Mouse (Mus musculus) liver, embryonic 13.5 days (tissue): ENCODE measurements around the gene Dmp1. TPM values are rescaled to one million over a fixed set of nuclear protein-coding genes. Genes with fewer than 3 reads are reported as not detected.

Experiments used
- ATAC-seq: fragments of 200-750 bp; cut with Nextera tagmentation; 2 replicates; pipeline ENCODE4 v1.8.0; 2017; ENCODE audit warnings: low read depth, mild to moderate bottlenecking, moderate number of reproducible peaks, moderate library complexity
- DNase-seq: peaks from one replicate; pipeline ENCODE4 v3.0.0; 2022
- H3K27ac ChIP-seq: fragments of 300-500 bp; sonication (generic); 2 replicates; pipeline ENCODE4 v1.5.1; 2015; ENCODE audit warnings: moderate library complexity, mild to moderate bottlenecking, inconsistent platforms
- H3K27me3 ChIP-seq: fragments of 300-500 bp; sonication (generic); 2 replicates; pipeline ENCODE4 v1.6.1; 2015; ENCODE audit warnings: mild to moderate bottlenecking, inconsistent platforms
- H3K36me3 ChIP-seq: fragments of 300-500 bp; sonication (generic); 2 replicates; pipeline ENCODE4 v1.6.1; 2015; ENCODE audit warnings: mild to moderate bottlenecking, inconsistent platforms
- H3K4me1 ChIP-seq: fragments of 300-500 bp; sonication (generic); replicated peaks from 2 replicates; pipeline ENCODE4 v1.6.1; 2015; ENCODE audit warnings: inconsistent platforms
- H3K4me2 ChIP-seq: fragments of 300-500 bp; sonication (generic); 2 replicates; pipeline ENCODE4 v1.6.1; 2015; ENCODE audit warnings: inconsistent platforms, mild to moderate bottlenecking, moderate library complexity
- H3K4me3 ChIP-seq: fragments of 300-500 bp; sonication (generic); replicated peaks from 2 replicates; pipeline ENCODE4 v1.5.1; 2015; ENCODE audit warnings: mild to moderate bottlenecking, inconsistent platforms
- H3K9ac ChIP-seq: fragments of 300-500 bp; sonication (generic); 2 replicates; pipeline ENCODE4 v1.6.1; 2015; ENCODE audit warnings: mild to moderate bottlenecking, inconsistent platforms
- H3K9me3 ChIP-seq: fragments of 300-500 bp; sonication (generic); replicated peaks from 2 replicates; pipeline ENCODE4 v1.6.1; 2016; ENCODE audit warnings: inconsistent platforms
- WGBS: fragments of 180-500 bp; shearing (Covaris S2); methylation state at CpG from one replicate; pipeline ENCODE4 v1.1.7; 2015; ENCODE audit not compliant: insufficient replicate concordance; 5-methylcytosine and 5-hydroxymethylcytosine counted together
- polyA plus RNA-seq: library from polyadenylated mRNA; unstranded; fragments of >200 nt; fragmentation: Nextera tagmentation; extraction: Ambion mirVana; gene quantifications from 2 replicates; pipeline ENCODE4 v1.2.1, GENCODE M21; 2015

Dmp1 gene
- polyA plus RNA-seq, 1 experiment from 2014 or later: not detected

GRCm38 (mm10) chr5:104212531-104212930 is 10.1 kb downstream of the Dmp1 start:
- Histone ChIP-seq H3K4me3 (no peak overlapping the region), H3K4me1 (no peaks in the 10 kb centered on the region), H3K36me3 (no peaks in the 10 kb centered on the region), H3K27ac (no peak overlapping the region), H3K9me3 (no peaks in the 10 kb centered on the region), H3K9ac (no peak overlapping the region), H3K4me2 (no peak overlapping the region), H3K27me3 (no peaks in the 10 kb centered on the region)
- ATAC-seq: no peak
- WGBS: 66% methylated on average over 11 of the region's 11 CpGs
- DNase-seq: no peak

- no peaks in the 10 kb centered on the region for H3K36me3 ChIP-seq
- H3K27me3 ChIP-seq: no peaks in the 10 kb centered on the region
- H3K9ac ChIP-seq: no peak overlapping the region
- no peak overlapping the region for H3K4me3 ChIP-seq
- ATAC-seq (no peak), DNase-seq (no peak)
- 29% methylated on average over 5 of the region's 5 CpGs for WGBS
- no peak overlapping the region for H3K4me2 ChIP-seq
- H3K9me3 ChIP-seq: no peaks in the 10 kb centered on the region; the same call in 1 of the 2 replicates
- H3K4me1 ChIP-seq: no peaks in the 10 kb centered on the region
- H3K27ac ChIP-seq: no peak overlapping the region
Observed at GRCm38 (mm10) chr5:104218926-104219325, 16.5 kb downstream of the Dmp1 start.

- no peaks in the 10 kb centered on the region; the same call in 1 of the 2 replicates for H3K9me3 ChIP-seq
- no peaks in the 10 kb centered on the region for H3K36me3 ChIP-seq
- no peak overlapping the region for H3K4me3 ChIP-seq
- 42% methylated on average over 3 of the region's 3 CpGs for WGBS
- no peaks in the 10 kb centered on the region for H3K4me1 ChIP-seq
- H3K27ac ChIP-seq: no peak overlapping the region
- no peak overlapping the region for H3K9ac ChIP-seq
- H3K27me3 ChIP-seq: no peaks in the 10 kb centered on the region
- DNase-seq (no peak), ATAC-seq (no peak)
- H3K4me2 ChIP-seq: no peak overlapping the region
Observed at GRCm38 (mm10) chr5:104224299-104224698, 21.9 kb downstream of the Dmp1 start.

GRCm38 (mm10) chr5:104224750-104225149 is 22.3 kb downstream of the Dmp1 start:
- no peak overlapping the region for H3K27ac ChIP-seq
- H3K4me2 ChIP-seq: no peak overlapping the region
- no peaks in the 10 kb centered on the region for H3K4me1 ChIP-seq
- H3K36me3 ChIP-seq: no peaks in the 10 kb centered on the region
- ATAC-seq: no peak
- H3K27me3 ChIP-seq: no peaks in the 10 kb centered on the region
- H3K9ac ChIP-seq: no peak overlapping the region
- H3K9me3 ChIP-seq: no peaks in the 10 kb centered on the region; the same call in 1 of the 2 replicates
- no peak for DNase-seq
- H3K4me3 ChIP-seq: no peak overlapping the region

DNA sequence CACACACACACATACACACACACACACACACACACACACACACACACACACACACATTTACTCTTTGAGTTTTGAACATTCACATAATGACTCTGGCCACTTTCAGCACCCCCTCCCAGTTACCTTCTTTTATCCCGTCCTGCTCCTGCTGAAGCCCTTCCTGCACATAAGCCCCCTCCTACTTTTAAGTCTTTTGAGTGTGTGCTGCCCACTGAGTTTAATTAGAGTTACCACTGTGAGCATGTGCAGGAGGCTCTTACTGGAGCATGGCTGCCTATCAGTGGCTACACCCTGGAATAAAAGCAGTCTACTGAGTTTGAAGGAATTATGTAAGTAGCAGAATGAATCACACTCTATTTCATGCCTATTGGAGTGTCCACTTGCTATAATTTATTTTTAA is 26.1 kb downstream of the Dmp1 start:
- 45% methylated on average over 1 of the region's 1 CpGs for WGBS
- no peak for DNase-seq
- H3K4me3 ChIP-seq: no peak overlapping the region
- no peak for ATAC-seq
- H3K4me2 ChIP-seq: no peak overlapping the region
- H3K27me3 ChIP-seq: no peaks in the 10 kb centered on the region
- no peak overlapping the region for H3K9ac ChIP-seq
- no peaks in the 10 kb centered on the region for H3K4me1 ChIP-seq
- no peaks in the 10 kb centered on the region for H3K36me3 ChIP-seq
- H3K27ac ChIP-seq: no peak overlapping the region
- H3K9me3 ChIP-seq: no peaks in the 10 kb centered on the region

DNA sequence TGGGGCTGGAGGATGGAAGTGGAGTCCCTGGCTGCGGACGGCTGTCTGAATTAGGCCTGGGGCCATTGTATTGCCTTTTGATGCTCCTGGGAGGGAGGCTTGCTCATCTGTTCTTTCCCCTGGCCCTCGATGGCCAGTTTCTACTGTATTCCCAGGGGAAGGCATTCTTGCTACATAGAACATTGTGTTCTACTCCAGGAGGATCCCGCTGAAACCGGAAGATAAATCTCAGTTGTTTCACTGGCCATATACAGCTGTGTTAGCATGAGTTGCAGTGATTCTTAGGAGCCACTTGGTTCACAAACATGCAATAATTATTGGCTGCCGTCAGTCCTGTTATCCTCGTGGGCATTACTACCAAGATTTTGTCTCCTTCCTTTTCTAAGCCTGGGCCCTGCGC is 34.3 kb downstream of the Dmp1 start:
- Histone ChIP-seq H3K4me3 (no peak overlapping the region), H3K27me3 (no peaks in the 10 kb centered on the region), H3K9me3 (no peaks in the 10 kb centered on the region), H3K9ac (no peak overlapping the region), H3K4me2 (no peak overlapping the region), H3K36me3 (no peaks in the 10 kb centered on the region), H3K4me1 (no peaks in the 10 kb centered on the region), H3K27ac (no peak overlapping the region)
- DNase-seq (no peak), ATAC-seq (no peak)
- WGBS: 72% methylated on average over 8 of the region's 8 CpGs

GRCm38 (mm10) chr5:104239674-104240378 is 37.4 kb downstream of the Dmp1 start:
- no peak overlapping the region for H3K4me3 ChIP-seq
- no peaks in the 10 kb centered on the region for H3K4me1 ChIP-seq
- H3K4me2 ChIP-seq: no peak overlapping the region
- H3K27ac ChIP-seq: no peak overlapping the region
- WGBS: 65% methylated on average over 9 of the region's 9 CpGs
- DNase-seq (no peak), ATAC-seq (no peak)
- no peaks in the 10 kb centered on the region for H3K27me3 ChIP-seq
- H3K9ac ChIP-seq: no peak overlapping the region
- H3K9me3 ChIP-seq: no peaks in the 10 kb centered on the region
- H3K36me3 ChIP-seq: no peaks in the 10 kb centered on the region

DNA sequence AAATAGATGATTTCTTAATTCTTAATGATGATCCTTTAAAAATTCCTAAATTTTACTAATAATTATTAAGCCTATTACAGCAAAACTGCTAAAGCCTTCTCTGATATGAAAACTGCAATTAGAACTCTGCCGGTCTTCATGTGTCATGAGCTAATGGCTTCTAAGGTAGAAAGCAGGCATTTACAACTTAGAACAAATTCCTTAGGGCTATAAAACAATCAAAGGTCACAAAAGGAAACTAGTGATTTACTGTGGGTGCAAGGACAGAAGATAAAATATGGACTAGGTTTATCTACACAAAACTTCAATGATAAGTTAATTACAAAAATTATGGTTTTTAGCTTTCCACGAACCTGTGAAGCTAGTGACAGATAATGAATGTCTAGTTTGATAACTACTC is 41.8 kb downstream of the Dmp1 start:
- no peaks in the 10 kb centered on the region for H3K27me3 ChIP-seq
- no peak overlapping the region for H3K4me2 ChIP-seq
- H3K4me1 ChIP-seq: no peaks in the 10 kb centered on the region
- 47% methylated on average over 2 of the region's 2 CpGs for WGBS
- DNase-seq: no peak
- no peaks in the 10 kb centered on the region for H3K9me3 ChIP-seq
- H3K4me3 ChIP-seq: no peak overlapping the region
- no peak overlapping the region for H3K9ac ChIP-seq
- no peaks in the 10 kb centered on the region for H3K36me3 ChIP-seq
- ATAC-seq: no peak
- no peak overlapping the region for H3K27ac ChIP-seq

DNA sequence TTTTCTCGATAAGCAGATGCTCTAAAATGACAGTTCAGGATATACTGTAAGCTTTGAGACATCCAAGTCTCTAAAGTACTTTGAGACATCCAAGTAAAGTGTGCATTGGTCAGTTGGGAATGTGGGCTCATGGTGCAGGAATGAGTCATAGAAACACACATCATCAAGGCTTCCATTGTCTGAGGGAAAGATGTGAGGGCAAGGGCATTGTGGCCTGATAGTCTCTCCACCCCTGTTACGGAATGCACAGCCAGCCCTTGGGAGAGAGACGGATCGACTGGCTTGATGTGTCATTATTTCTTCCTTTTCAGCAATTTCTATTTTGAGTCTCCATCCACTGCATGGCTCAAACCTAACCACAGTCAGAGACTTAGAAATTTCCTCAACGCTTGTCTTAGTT is 49.4 kb downstream of the Dmp1 start:
- no peaks in the 10 kb centered on the region for H3K9me3 ChIP-seq
- DNase-seq (no peak), ATAC-seq (no peak)
- no peaks in the 10 kb centered on the region for H3K4me1 ChIP-seq
- WGBS: 56% methylated on average over 5 of the region's 5 CpGs
- H3K27ac ChIP-seq: no peak overlapping the region
- H3K27me3 ChIP-seq: no peaks in the 10 kb centered on the region
- H3K4me2 ChIP-seq: no peak overlapping the region
- no peaks in the 10 kb centered on the region for H3K36me3 ChIP-seq
- no peak overlapping the region for H3K4me3 ChIP-seq
- H3K9ac ChIP-seq: no peak overlapping the region

DNA sequence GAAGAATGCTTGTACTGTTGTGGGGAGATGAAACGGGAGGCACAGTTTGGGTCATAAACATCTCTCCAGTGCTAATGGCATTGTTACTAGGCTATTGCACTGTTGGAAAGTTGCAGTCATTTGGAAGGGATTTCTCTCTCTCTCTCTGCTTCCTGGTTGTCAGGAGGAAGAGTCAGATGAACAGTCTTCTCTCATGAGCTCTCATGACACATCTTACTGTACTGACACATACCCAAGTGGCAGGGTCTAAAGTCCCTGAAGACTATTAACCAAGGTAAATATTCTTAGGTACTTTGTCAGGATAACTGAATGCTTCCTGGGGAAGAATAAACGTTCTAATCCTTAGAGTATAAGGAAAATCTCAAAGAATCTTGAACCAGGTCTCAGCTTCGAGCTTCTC is 54.2 kb downstream of the Dmp1 start:
- Histone ChIP-seq H3K27me3 (no peaks in the 10 kb centered on the region), H3K36me3 (no peaks in the 10 kb centered on the region), H3K4me3 (no peak overlapping the region), H3K4me2 (no peak overlapping the region), H3K9me3 (no peaks in the 10 kb centered on the region), H3K27ac (no peak overlapping the region), H3K9ac (no peak overlapping the region), H3K4me1 (no peaks in the 10 kb centered on the region)
- no peak for ATAC-seq
- DNase-seq: no peak
- 48% methylated on average over 3 of the region's 3 CpGs for WGBS

DNA sequence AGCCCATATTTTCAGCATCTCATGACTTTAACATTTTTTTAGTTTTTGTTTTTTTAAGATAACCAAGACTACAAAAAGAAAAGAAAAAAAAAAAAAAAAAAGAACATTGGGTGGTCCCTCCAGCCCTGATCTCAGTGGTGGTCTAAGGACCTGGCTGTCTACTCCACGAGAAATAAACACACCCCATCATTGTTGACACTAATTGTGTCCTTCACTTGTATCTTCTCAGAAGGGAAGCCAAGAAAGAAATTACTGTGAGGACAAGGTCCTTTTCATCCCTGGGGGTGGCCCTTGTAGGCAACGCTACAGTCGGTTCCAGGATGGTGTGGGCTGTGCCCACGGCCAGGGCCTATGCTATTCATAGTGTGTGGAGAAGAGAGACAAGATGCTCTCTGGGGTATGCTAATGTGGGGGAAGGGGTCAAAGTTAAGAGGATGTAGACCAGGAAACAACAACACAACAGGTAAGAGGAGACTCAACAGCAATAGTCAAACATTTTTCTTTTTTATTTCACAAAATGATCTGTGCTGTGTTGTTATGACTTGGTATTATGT is 59.6 kb downstream of the Dmp1 start:
- H3K4me3 ChIP-seq: no peak overlapping the region
- no peaks in the 10 kb centered on the region for H3K4me1 ChIP-seq
- no peaks in the 10 kb centered on the region for H3K27me3 ChIP-seq
- H3K4me2 ChIP-seq: no peak overlapping the region
- 63% methylated on average over 4 of the region's 4 CpGs for WGBS
- H3K36me3 ChIP-seq: no peaks in the 10 kb centered on the region
- H3K9ac ChIP-seq: no peak overlapping the region
- no peak for DNase-seq
- ATAC-seq: no peak
- no peak overlapping the region for H3K27ac ChIP-seq
- H3K9me3 ChIP-seq: no peaks in the 10 kb centered on the region

- no peaks in the 10 kb centered on the region for H3K9me3 ChIP-seq
- no peak overlapping the region for H3K4me2 ChIP-seq
- no peak overlapping the region for H3K27ac ChIP-seq
- H3K36me3 ChIP-seq: no peaks in the 10 kb centered on the region
- H3K4me1 ChIP-seq: no peaks in the 10 kb centered on the region
- 67% methylated on average over 13 of the region's 13 CpGs for WGBS
- no peak overlapping the region for H3K9ac ChIP-seq
- DNase-seq (no peak), ATAC-seq (no peak)
- no peaks in the 10 kb centered on the region for H3K27me3 ChIP-seq
- no peak overlapping the region for H3K4me3 ChIP-seq
Observed at GRCm38 (mm10) chr5:104263014-104263776, 60.8 kb downstream of the Dmp1 start.
